Mouse (Mus musculus) brain, embryonic 18.5 days (tissue): ENCODE results near the gene Cfb.

Experiments
- DNase-seq: peaks from one replicate; pipeline ENCODE4 v3.0.0-alpha.2; 2012; ENCODE audit warnings: low read depth, low spot score

Gene Cfb

GRCm38 (mm10) chr17:34884704-34885103 lies 22.4 kb upstream of the Cfb start:
- DNase-seq = no peak

DNA sequence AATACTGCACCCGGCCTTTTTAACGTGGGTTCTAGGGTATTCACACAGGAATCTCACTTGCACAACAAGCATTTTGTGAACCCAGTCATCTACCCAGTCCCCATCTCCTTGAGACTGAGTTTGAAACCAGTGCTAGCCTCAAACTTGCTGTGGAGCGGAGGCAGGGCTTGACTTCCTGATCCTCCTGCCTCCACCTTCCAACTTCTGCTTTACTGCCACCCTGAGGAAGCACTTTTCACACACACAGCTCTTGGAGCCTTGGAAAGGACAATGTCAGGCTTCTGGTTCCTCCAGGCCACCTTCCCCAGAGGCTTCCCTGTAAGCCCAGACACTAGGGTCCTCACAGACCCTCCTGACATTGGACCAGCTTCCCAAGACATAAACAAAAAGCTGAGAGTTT lies 21.0 kb upstream of the Cfb start:
- no peak for DNase-seq

- no peak for DNase-seq
Measured at GRCm38 (mm10) chr17:34881683-34882310, 19.5 kb upstream of the Cfb start, which contains the start of gene Gm20547. TSS of gene Gm20547 (minus strand) at chr17:34882042.

- DNase-seq = no peak
Measured at GRCm38 (mm10) chr17:34881166-34881565, 18.8 kb upstream of the Cfb start.

DNA sequence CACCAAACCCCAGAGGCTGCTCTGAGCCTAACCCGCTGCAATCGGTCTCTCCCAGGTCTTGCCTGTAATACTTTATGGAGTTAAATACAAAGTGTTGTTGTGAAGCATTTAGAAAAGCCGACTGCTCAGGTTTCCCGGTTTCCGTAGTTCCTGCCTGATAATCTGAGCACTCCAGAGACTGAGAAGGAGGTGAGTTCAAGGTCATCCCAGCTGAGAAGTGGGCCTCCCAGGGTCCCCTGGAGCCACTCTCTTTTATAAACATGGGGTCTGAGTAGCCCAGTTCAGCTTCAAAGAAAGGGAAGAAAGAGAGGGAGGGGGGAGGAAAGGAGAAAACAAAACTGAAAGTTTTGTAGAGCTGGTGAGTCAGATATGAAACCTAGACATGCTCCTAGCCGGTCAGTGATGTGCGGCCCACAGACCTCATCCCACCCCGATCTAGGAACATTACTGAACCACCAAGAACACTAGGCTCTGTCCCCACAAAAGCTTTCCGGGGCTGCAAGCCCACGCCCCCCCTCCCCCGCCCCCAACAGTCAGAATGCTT lies 17.1 kb upstream of the Cfb start, which contains the start of gene Zbtb12:
Gene Zbtb12, plus strand, starts transcription at position 148 of the 544 bp plus-strand sequence.
- DNase-seq = no peak

GRCm38 (mm10) chr17:34874321-34874720 lies 12.0 kb upstream of the Cfb start:
- no peak for DNase-seq

GRCm38 (mm10) chr17:34865981-34866380 lies 3.7 kb upstream of the Cfb start:
- DNase-seq = no peak

GRCm38 (mm10) chr17:34861704-34862415 lies 458 bp downstream of the Cfb start:
- no peak for DNase-seq

- DNase-seq = no peak
Measured at GRCm38 (mm10) chr17:34860514-34860913, 1.8 kb downstream of the Cfb start.

DNA sequence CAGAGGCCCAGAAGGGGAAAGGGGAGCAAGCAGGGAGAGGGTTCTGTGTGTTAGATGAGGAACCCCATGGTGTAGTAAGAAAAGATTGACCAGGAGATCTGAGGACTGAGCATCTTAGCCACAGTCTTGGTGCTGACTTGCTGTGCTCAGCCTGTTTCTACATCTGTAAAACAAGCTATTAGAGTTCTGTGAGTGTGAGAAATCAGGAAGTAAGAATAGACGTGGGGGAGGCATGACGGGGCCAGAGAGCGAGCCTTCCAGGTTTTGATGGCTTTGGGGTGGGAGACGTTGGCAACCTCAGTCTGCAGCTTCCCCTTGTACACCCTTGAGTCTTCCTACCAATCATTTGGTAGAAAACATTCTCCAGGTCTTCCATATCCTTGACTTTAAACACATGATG lies 3.6 kb downstream of the Cfb start:
- no peak for DNase-seq

DNA sequence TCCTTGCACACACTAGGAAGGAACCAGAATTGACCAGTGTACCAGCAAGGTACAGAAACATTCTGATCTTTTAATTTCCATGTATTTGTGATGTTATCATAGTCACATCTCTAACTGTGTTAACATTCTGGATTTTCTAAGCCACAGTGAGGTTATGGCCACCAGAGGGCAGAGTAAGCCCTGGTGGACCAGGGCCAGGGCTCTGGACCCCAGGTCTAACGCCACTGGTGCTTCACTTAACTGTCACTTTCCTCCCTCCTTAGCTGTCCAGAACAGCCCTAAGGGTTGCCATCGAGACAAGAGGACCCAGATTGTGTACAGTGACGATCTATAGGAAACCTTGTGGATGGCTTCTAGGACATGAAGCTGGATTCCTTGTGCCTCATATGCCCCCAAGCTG lies 6.5 kb downstream of the Cfb start:
- DNase-seq = no peak

DNA sequence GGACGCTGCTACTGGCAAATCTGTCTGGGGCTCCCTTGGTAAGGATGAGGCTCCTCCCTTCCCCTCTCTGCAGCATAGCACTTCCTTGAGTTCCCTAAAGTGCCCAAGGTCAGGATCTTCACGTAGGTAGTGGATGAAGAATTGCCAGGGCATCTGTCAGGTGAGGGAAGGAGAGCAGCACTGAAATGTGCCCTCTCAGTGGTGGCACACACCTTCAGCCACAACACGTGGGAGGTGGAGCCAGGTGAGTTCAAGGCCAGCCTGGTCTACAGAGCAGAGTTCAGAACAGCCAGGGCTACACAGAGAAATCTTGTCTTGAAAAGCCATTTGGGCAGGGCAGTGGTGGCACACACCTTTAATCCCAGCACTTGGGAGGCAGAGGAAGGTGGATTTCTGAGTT lies 7.6 kb downstream of the Cfb start:
- no peak for DNase-seq

GRCm38 (mm10) chr17:34853511-34853910 lies 8.8 kb downstream of the Cfb start:
- no peak for DNase-seq

GRCm38 (mm10) chr17:34850517-34851125 lies 11.7 kb downstream of the Cfb start:
- DNase-seq = no peak

DNA sequence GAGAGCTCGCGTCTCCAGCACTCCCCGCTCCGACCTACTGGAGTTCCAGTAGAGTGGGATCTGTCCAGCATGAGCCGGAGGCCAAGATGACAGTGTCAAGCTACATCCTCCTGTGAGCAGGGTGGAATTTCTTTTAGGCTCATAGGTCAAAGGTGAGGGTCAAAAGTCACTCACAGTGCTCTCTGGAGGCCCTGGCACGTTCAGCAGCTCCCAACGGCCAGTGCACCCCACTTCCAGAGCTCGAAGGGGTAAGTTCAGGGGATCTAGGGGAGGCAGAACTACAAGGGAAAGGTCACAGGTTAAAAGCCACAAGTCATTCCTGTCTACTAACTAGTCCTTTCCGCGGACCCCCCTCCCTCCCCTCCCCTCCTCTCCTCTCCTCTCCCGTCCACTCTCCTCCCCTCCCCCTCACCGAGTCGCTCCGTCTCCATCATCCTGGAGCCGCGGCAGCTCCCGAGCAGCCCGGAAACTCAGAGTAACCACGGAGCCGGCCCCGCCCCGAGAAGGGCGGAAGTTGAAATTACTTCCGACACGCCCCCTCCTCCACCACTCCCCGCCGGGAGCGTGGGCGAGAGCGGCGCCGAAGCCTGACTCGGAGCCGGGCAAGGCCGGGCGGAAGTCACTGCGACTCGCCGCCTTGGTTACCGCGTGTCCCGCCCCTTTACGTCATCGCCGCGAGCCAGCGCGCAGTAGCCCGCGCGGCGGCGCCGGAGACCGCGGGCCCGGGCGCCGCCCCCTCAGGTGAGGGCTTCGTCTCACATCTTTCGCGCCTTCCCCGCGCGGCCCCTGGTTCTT lies 12.4 kb downstream of the Cfb start, which contains the start of the genes Skiv2l and Nelfe:
Gene Skiv2l, minus strand, starts transcription at position 489 of the 795 bp plus-strand sequence.
Gene Nelfe, plus strand, starts transcription at position 670 of the 795 bp plus-strand sequence.
- peak; percentile 91 for DNase-seq

- no peak for DNase-seq
Measured at GRCm38 (mm10) chr17:34847615-34848014, 14.7 kb downstream of the Cfb start.

DNA sequence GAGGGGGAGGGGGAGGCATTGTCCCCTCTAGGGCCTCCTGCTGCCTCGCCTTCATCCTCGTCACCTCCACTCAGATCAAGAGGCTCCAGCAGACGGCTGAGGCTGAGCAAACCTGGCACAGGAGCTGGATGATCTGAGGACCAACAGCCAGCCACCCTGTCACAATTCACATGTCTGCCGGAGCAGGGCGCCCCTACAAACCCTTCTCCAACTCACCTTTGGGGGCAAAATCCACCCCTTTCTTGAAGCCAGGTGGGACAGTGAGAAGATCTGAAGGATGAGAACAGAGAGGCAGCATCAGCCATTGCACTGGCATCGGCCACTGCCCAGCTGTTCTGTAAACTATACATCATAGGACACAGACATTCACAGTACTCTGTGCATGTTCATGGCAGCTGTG lies 15.1 kb downstream of the Cfb start:
- DNase-seq = no peak

- no peak for DNase-seq
Measured at GRCm38 (mm10) chr17:34844884-34845283, 17.4 kb downstream of the Cfb start.

DNA sequence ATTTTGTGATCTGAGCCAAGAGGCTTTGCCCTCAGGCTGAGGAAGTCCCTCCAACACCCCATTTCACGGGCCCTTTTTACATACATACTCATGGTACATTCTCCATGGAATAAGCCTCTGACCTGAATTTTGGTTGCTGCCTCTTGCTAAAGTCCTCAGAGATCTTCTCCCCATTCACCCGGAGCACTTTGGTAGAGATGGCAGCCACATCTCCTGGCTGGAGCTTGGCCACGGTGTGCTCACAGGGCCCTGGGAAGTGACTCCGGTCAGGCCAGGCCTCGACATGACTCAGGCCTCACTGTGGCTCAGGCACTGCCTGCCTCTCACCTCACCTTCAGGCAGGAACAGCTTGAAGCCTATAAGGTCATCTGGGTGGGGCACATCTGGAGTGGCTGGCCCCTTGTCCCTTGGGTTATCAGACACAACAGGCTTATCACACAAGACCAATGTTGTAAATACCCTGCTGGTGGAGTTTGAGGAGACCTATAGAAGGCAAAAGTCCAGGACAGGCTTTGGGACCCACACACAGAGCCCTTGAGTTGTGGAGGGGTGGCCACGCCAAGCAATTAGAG lies 21.5 kb downstream of the Cfb start:
- DNase-seq = no peak

DNA sequence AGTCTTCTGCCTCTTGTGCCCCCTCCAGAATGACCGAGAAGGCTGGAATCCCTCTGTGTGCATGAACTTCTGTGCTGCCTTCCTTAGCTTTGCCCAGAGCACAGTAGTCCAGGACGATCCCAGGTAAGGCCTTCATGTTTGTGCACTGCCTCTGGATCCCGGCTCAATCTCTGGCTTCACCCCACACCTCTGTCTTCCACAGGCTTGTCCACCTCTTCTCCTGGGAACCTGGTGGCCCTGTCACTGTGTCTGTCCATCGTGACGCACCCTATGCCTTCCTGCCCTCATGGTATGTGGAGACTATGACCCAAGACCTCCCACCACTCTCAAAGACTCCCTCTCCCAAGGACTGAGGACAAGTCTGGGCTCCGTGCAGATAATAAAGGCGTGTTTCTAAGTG lies 23.5 kb downstream of the Cfb start:
- DNase-seq = no peak
